In the genomic region with DNA sequence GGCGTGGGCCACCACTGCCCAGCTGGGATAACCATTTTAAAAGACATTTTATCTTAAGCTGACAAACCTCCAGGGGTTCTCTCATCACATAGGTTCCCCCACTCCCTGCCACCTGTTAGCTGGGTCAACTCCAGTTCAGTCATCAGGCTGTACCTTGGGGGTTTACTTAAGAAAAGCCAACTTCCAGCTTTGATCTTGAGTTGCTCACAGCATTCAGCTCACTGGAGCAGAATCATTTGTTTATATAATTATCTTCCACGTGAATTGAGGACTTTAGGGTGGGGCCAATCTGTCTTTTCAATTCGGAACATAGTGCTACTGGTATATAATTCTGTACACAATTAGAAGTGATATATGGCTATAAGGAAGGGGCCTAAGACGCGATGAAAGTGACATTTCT, we compare ENCODE assay signal across 18 mouse cellular contexts. TPM values are rescaled to one million over a fixed set of nuclear protein-coding genes. Genes with fewer than 3 reads are reported as not detected.
DNase-seq lines count a peak whose midpoint lies in the region; ATAC-seq lines count a peak whose summit lies in the region.
"Had no signal": no experiment of that assay in that cellular context is flagged by ENCODE, and none has a peak within 500 bp of the region (broad histone marks: within the 10 kb centered on the region; RNA-seq: fewer than 3 reads in every experiment).

No protein-coding gene starts in this region.

- peaks cover 20% of the 10 kb centered on the region for H3K4me1 ChIP-seq in heart, embryonic 13.5 days
- peaks cover 15% of the 10 kb centered on the region for H3K4me1 ChIP-seq in lung, embryonic 15.5 days
- peaks cover 13% of the 10 kb centered on the region for H3K4me1 ChIP-seq in neural tube, embryonic 15.5 days

- no peak overlapping the region for H3K4me3 ChIP-seq in heart, embryonic 13.5 days
- no peak overlapping the region for H3K4me3 ChIP-seq in lung, embryonic 15.5 days
- H3K4me3 ChIP-seq in neural tube, embryonic 15.5 days (replicated peaks) = no peak overlapping the region

- peak overlapping the region; percentile 85 for H3K4me2 ChIP-seq in heart, embryonic 13.5 days
- H3K4me2 ChIP-seq in lung, embryonic 15.5 days = peak overlapping the region; percentile 72; the same call in 1 of the 2 replicates
- peak overlapping the region; percentile 76; the same call in 1 of the 2 replicates for H3K4me2 ChIP-seq in neural tube, embryonic 15.5 days

- no peak for DNase-seq in heart, postnatal 4 days
- DNase-seq in lung, postnatal 36 days = no peak
- DNase-seq in MN1 (ENCODE audit: low spot score) = peak; percentile 33
- DNase-seq in adrenal gland, postnatal 10 days = no peak
- DNase-seq: adrenal gland, adult 8-10 months; thymus, postnatal 4 days had no signal

- no peaks in the 10 kb centered on the region for H3K36me3 ChIP-seq in heart, embryonic 13.5 days
- H3K36me3 ChIP-seq in lung, embryonic 15.5 days = no peaks in the 10 kb centered on the region
- H3K36me3 ChIP-seq in neural tube, embryonic 15.5 days = no peaks in the 10 kb centered on the region

- WGBS in heart, embryonic 13.5 days = 79% methylated on average over 5 of the region's 5 CpGs
- WGBS in lung, embryonic 15.5 days = 60% methylated on average over 5 of the region's 5 CpGs
- 66% methylated on average over 5 of the region's 5 CpGs for WGBS in neural tube, embryonic 15.5 days

- H3K9ac ChIP-seq in heart, embryonic 13.5 days = 0 out of 2 replicates have a peak overlapping the region, but pooled peaks have one; percentile 96
- H3K9ac ChIP-seq in lung, embryonic 15.5 days = no peak overlapping the region
- no peak overlapping the region for H3K9ac ChIP-seq in neural tube, embryonic 15.5 days (replicated peaks)

- no peaks in the 10 kb centered on the region for H3K9me3 ChIP-seq in heart, embryonic 13.5 days
- no peaks in the 10 kb centered on the region for H3K9me3 ChIP-seq in lung, embryonic 15.5 days
- no peaks in the 10 kb centered on the region for H3K9me3 ChIP-seq in neural tube, embryonic 15.5 days (replicated peaks)

- no peak overlapping the region for H3K27ac ChIP-seq in heart, embryonic 13.5 days (replicated peaks)
- no peak overlapping the region for H3K27ac ChIP-seq in lung, embryonic 15.5 days
- no peak overlapping the region for H3K27ac ChIP-seq in neural tube, embryonic 15.5 days (replicated peaks)

- ATAC-seq in heart, embryonic 13.5 days (ENCODE audit: extremely low read depth, insufficient number of reproducible peaks, low FRiP score, low TSS enrichment) = no peak
- ATAC-seq in lung, embryonic 15.5 days (ENCODE audit: borderline replicate concordance, extremely low read depth, low FRiP score, low TSS enrichment) = no peak
- no peak for ATAC-seq in neural tube, embryonic 15.5 days (ENCODE audit: low FRiP score)
- ATAC-seq in megakaryocyte progenitor cell, adult 5-6 weeks (replicated peaks; ENCODE audit: poor library complexity) = no peak
- ATAC-seq: intestine, postnatal 0 days had no signal

- no peaks in the 10 kb centered on the region for H3K27me3 ChIP-seq in heart, embryonic 13.5 days (replicated peaks)
- H3K27me3 ChIP-seq in lung, embryonic 15.5 days = no peaks in the 10 kb centered on the region
- no peaks in the 10 kb centered on the region for H3K27me3 ChIP-seq in neural tube, embryonic 15.5 days (replicated peaks)
- H3K27me3 ChIP-seq: Patski had no signal

RNA-seq across cellular contexts. Expression of gene Aven, which starts 1.1 kb away (rescaled TPM):
- polyA plus RNA-seq in heart, embryonic 13.5 days (2015; fragmentation: Nextera tagmentation; extraction: Ambion mirVana) = 6.2 and 6.9 TPM in 2 replicates
- total RNA-seq in heart, postnatal 4 days (2021) = 10 to 100 TPM; 15.1 to 17.2 TPM
- polyA plus RNA-seq in lung, embryonic 15.5 days (2015; fragmentation: Nextera tagmentation; extraction: Ambion mirVana) = 5.5 and 6.4 TPM in 2 replicates
- 4.1 and 4.2 TPM in 2 replicates for polyA plus RNA-seq in neural tube, embryonic 15.5 days (2015; fragmentation: Nextera tagmentation; extraction: Ambion mirVana)
- total RNA-seq in adrenal gland, postnatal 10 days (2021) = 10 to 100 TPM; 12.2 to 15.1 TPM
- 18.7 and 19.6 TPM in 2 replicates for total RNA-seq in megakaryocyte progenitor cell, adult 5-6 weeks (2015)
- total RNA-seq in megakaryocyte progenitor cell, adult 5-6 weeks (2017) = 30.9 and 41.0 TPM in 2 replicates

RNA-seq across cellular contexts. Expression of gene Chrm5, which starts 11.1 kb away (rescaled TPM):
- not detected in 2 replicates for polyA plus RNA-seq in heart, embryonic 13.5 days (2015; fragmentation: Nextera tagmentation; extraction: Ambion mirVana)
- total RNA-seq in heart, postnatal 4 days (2021) = not detected
- polyA plus RNA-seq in lung, embryonic 15.5 days (2015; fragmentation: Nextera tagmentation; extraction: Ambion mirVana) = 0.10 TPM in 1 of 2 replicates, not detected in the other
- polyA plus RNA-seq in neural tube, embryonic 15.5 days (2015; fragmentation: Nextera tagmentation; extraction: Ambion mirVana) = 0.90 and 1.2 TPM in 2 replicates
- total RNA-seq in adrenal gland, postnatal 10 days (2021) = not detected
- total RNA-seq in megakaryocyte progenitor cell, adult 5-6 weeks (2015) = not detected in 2 replicates
- not detected in 2 replicates for total RNA-seq in megakaryocyte progenitor cell, adult 5-6 weeks (2017)
- total RNA-seq: adrenal gland, adult 8-10 months; common myeloid progenitor, adult 5-6 weeks; gastrocnemius, postnatal 4 days; heart, postnatal 10 days; neutrophil, adult 5-6 weeks had no signal
- polyA plus RNA-seq: intestine, postnatal 0 days; large intestine, adult 2 months; liver, embryonic 16.5 days; Patski had no signal

RNA-seq across cellular contexts. Expression of gene Emc7, which starts 36.8 kb away (rescaled TPM):
- 17.5 and 19.3 TPM in 2 replicates for polyA plus RNA-seq in heart, embryonic 13.5 days (2015; fragmentation: Nextera tagmentation; extraction: Ambion mirVana)
- total RNA-seq in heart, postnatal 4 days (2021) = 10 to 100 TPM; 15.5 to 16.4 TPM
- 19.3 and 19.6 TPM in 2 replicates for polyA plus RNA-seq in lung, embryonic 15.5 days (2015; fragmentation: Nextera tagmentation; extraction: Ambion mirVana)
- polyA plus RNA-seq in neural tube, embryonic 15.5 days (2015; fragmentation: Nextera tagmentation; extraction: Ambion mirVana) = 24.5 and 24.6 TPM in 2 replicates
- total RNA-seq in adrenal gland, postnatal 10 days (2021) = 10 to 100 TPM; 23.8 to 27.3 TPM
- 14.6 and 16.7 TPM in 2 replicates for total RNA-seq in megakaryocyte progenitor cell, adult 5-6 weeks (2015)
- total RNA-seq in megakaryocyte progenitor cell, adult 5-6 weeks (2017) = 9.0 and 10.5 TPM in 2 replicates
